Mouse (Mus musculus): Measurements from ENCODE around the gene Taf9b. TPM values are rescaled to one million over a fixed set of nuclear protein-coding genes. Genes with fewer than 3 reads are reported as not detected.
"Not testable (repeated sequence)": the region's sequence is repeated elsewhere in the genome, so short reads cannot be mapped to it uniquely, and the experiment has no call there.

Gene Taf9b
- total RNA-seq (2021): 10 to 100 TPM; 30.0 to 31.4 TPM
- long read RNA-seq, transcript Taf9b-201 (7 exons, 2,633 nt): major isoform, 39 of 44 reads
- long read RNA-seq, partial matches to known transcripts: 0 of 44 reads
- long read RNA-seq, other reads (novel, unspliced or antisense): 5 of 44 reads

- DNase-seq (ENCODE audit: low spot score in 2 of 2): no peak
These were observed at the start of gene Taf9b for GRCm38 (mm10) chrX:106221058-106221457. Gene Taf9b (minus strand): TSS chrX:106221158.

GRCm38 (mm10) chrX:106255276-106255675, 34.3 kb upstream of the Taf9b start, which contains the start of gene Fnd3c2:
Gene Fnd3c2 (minus strand): TSS chrX:106255376.
- no peak for DNase-seq (ENCODE audit: low spot score in 2 of 2)

GRCm38 (mm10) chrX:106219171-106220032, 1.6 kb downstream of the Taf9b start:
- peak; percentile 66 to 71 for DNase-seq (ENCODE audit: low spot score in 2 of 2)

GRCm38 (mm10) chrX:106209100-106209499, 11.9 kb downstream of the Taf9b start:
- DNase-seq (ENCODE audit: low spot score in 2 of 2): no peak

GRCm38 (mm10) chrX:106198904-106199303, 22.1 kb downstream of the Taf9b start:
- DNase-seq (ENCODE audit: low spot score in 2 of 2): no peak

GRCm38 (mm10) chrX:106197308-106197707, 23.6 kb downstream of the Taf9b start:
- DNase-seq (ENCODE audit: low spot score in 2 of 2): no peak

- not testable (repeated sequence) for DNase-seq (ENCODE audit: low spot score in 2 of 2)
These were observed 26.6 kb downstream of the Taf9b start for GRCm38 (mm10) chrX:106194361-106194760.

GRCm38 (mm10) chrX:106190091-106190490, 30.9 kb downstream of the Taf9b start:
- no peak for DNase-seq (ENCODE audit: low spot score in 2 of 2)

- no peak for DNase-seq (ENCODE audit: low spot score in 2 of 2)
These were observed 31.6 kb downstream of the Taf9b start for GRCm38 (mm10) chrX:106189356-106189755.

GRCm38 (mm10) chrX:106187737-106188136, 33.2 kb downstream of the Taf9b start:
- no peak for DNase-seq (ENCODE audit: low spot score in 2 of 2)

- peak; percentile 78 to 84 for DNase-seq (ENCODE audit: low spot score in 2 of 2)
These were observed 34.0 kb downstream of the Taf9b start, which contains the start of gene Pgk1 for GRCm38 (mm10) chrX:106186713-106187649. Gene Pgk1 (plus strand): TSS chrX:106187100.

- DNase-seq (ENCODE audit: low spot score in 2 of 2): no peak
These were observed 35.3 kb downstream of the Taf9b start for GRCm38 (mm10) chrX:106185706-106186105.

GRCm38 (mm10) chrX:106184279-106184678, 36.7 kb downstream of the Taf9b start:
- DNase-seq (ENCODE audit: low spot score in 2 of 2): no peak

GRCm38 (mm10) chrX:106176331-106176730, 44.6 kb downstream of the Taf9b start:
- DNase-seq (ENCODE audit: low spot score in 2 of 2): no peak

- DNase-seq (ENCODE audit: low spot score in 2 of 2): no peak
These were observed 49.2 kb downstream of the Taf9b start for GRCm38 (mm10) chrX:106171853-106172154.

GRCm38 (mm10) chrX:106171106-106171852, 49.7 kb downstream of the Taf9b start:
- peak; percentile 73 to 82 for DNase-seq (ENCODE audit: low spot score in 2 of 2)

- no peak for DNase-seq (ENCODE audit: low spot score in 2 of 2)
These were observed 55.9 kb downstream of the Taf9b start for GRCm38 (mm10) chrX:106165089-106165488.

- DNase-seq (ENCODE audit: low spot score in 2 of 2): no peak
These were observed 56.4 kb downstream of the Taf9b start for GRCm38 (mm10) chrX:106164555-106164954.

- no peak for DNase-seq (ENCODE audit: low spot score in 2 of 2)
These were observed 57.0 kb downstream of the Taf9b start for GRCm38 (mm10) chrX:106163995-106164394.
